Mouse (Mus musculus) CD4-positive, CD25-positive, alpha-beta regulatory T cell, adult 4 months (primary cell): ENCODE measurements around the gene Fbxo27. TPM values are rescaled to one million over a fixed set of nuclear protein-coding genes. Genes with fewer than 3 reads are reported as not detected.
"Not testable (repeated sequence)": the region's sequence is repeated elsewhere in the genome, so short reads cannot be mapped to it uniquely, and the experiment has no call there.

Experiments used
- ATAC-seq: one replicate; pipeline ENCODE4 v1.8.0; 2017
- polyA plus RNA-seq, 2 experiments: library from polyadenylated mRNA; unstranded; fragments of 100-300 nt; shearing (Covaris generic); gene quantifications; one replicate each; pipeline ENCODE4 v1.2.1; 2017

Fbxo27 gene
- 1 to 10 TPM; 1.6 to 2.2 TPM for polyA plus RNA-seq

GRCm38 (mm10) chr7:28692545-28693320 is at the start of gene Fbxo27:
Fbxo27 (plus strand) TSS chr7:28692849.
- no peak for ATAC-seq

GRCm38 (mm10) chr7:28645366-28645765 is 47.3 kb upstream of the Fbxo27 start:
- ATAC-seq, result no peak

GRCm38 (mm10) chr7:28645947-28646475 is 46.6 kb upstream of the Fbxo27 start:
- ATAC-seq, result no peak

GRCm38 (mm10) chr7:28647016-28647415 is 45.6 kb upstream of the Fbxo27 start:
- no peak for ATAC-seq

GRCm38 (mm10) chr7:28651157-28651556 is 41.5 kb upstream of the Fbxo27 start:
- ATAC-seq, result no peak

GRCm38 (mm10) chr7:28656430-28656829 is 36.2 kb upstream of the Fbxo27 start:
- ATAC-seq, result no peak

- peak; percentile 69 for ATAC-seq
Observed at GRCm38 (mm10) chr7:28665620-28666579, 26.7 kb upstream of the Fbxo27 start.

GRCm38 (mm10) chr7:28671172-28671571 is 21.5 kb upstream of the Fbxo27 start:
- ATAC-seq, result peak; percentile 85

GRCm38 (mm10) chr7:28672276-28672675 is 20.4 kb upstream of the Fbxo27 start:
- no peak for ATAC-seq

GRCm38 (mm10) chr7:28672786-28673185 is 19.9 kb upstream of the Fbxo27 start:
- ATAC-seq, result not testable (repeated sequence)

- no peak for ATAC-seq
Observed at GRCm38 (mm10) chr7:28674994-28675393, 17.7 kb upstream of the Fbxo27 start.

GRCm38 (mm10) chr7:28675746-28676145 is 16.9 kb upstream of the Fbxo27 start:
- no peak for ATAC-seq

GRCm38 (mm10) chr7:28676811-28677541 is 15.7 kb upstream of the Fbxo27 start:
- ATAC-seq, result peak; percentile 86

- ATAC-seq, result no peak
Observed at GRCm38 (mm10) chr7:28677624-28678023, 15.0 kb upstream of the Fbxo27 start.

- ATAC-seq, result no peak
Observed at GRCm38 (mm10) chr7:28691075-28691474, 1.6 kb upstream of the Fbxo27 start.

- ATAC-seq, result peak; percentile 91
Observed at GRCm38 (mm10) chr7:28693321-28693966, 795 bp downstream of the Fbxo27 start.

- ATAC-seq, result no peak
Observed at GRCm38 (mm10) chr7:28694423-28694822, 1.8 kb downstream of the Fbxo27 start.

GRCm38 (mm10) chr7:28694966-28695511 is 2.4 kb downstream of the Fbxo27 start:
- no peak for ATAC-seq

GRCm38 (mm10) chr7:28697277-28697676 is 4.6 kb downstream of the Fbxo27 start:
- no peak for ATAC-seq

- no peak for ATAC-seq
Observed at GRCm38 (mm10) chr7:28700269-28700668, 7.6 kb downstream of the Fbxo27 start.

GRCm38 (mm10) chr7:28701306-28701705 is 8.7 kb downstream of the Fbxo27 start:
- not testable (repeated sequence) for ATAC-seq
